Mouse (Mus musculus): ENCODE measurements around the gene Kcnh4. TPM values are rescaled to one million over a fixed set of nuclear protein-coding genes. Genes with fewer than 3 reads are reported as not detected.

Kcnh4 gene
- polyA plus RNA-seq, 1 experiment from 2014 or later, result 1.1 TPM

- no peaks in the 10 kb centered on the region for H3K36me3 ChIP-seq
- H3K4me1 ChIP-seq, result peaks cover 26% of the 10 kb centered on the region
- no peak overlapping the region for H3K4me3 ChIP-seq
- DNase-seq (ENCODE audit: low spot score), result no peak
- 73% methylated on average over 7 of the region's 7 CpGs for WGBS
- H3K9me3 ChIP-seq (replicated peaks), result no peaks in the 10 kb centered on the region
- no peak overlapping the region for H3K27ac ChIP-seq (replicated peaks)
- peaks cover 18% of the 10 kb centered on the region for H3K27me3 ChIP-seq (ENCODE audit: low read depth, poor library complexity, severe bottlenecking)
Observed at GRCm38 (mm10) chr11:100697921-100698320, 61.8 kb downstream of the Kcnh4 start.

- WGBS, result 33% methylated on average over 5 of the region's 5 CpGs
- Histone ChIP-seq H3K4me1 (peaks cover 21% of the 10 kb centered on the region), H3K27me3 (ENCODE audit: low read depth, poor library complexity, severe bottlenecking) (peaks cover 40% of the 10 kb centered on the region), H3K4me3 (no peak overlapping the region), H3K27ac (replicated peaks) (no peak overlapping the region), H3K36me3 (no peaks in the 10 kb centered on the region), H3K9me3 (replicated peaks) (no peaks in the 10 kb centered on the region)
- DNase-seq (ENCODE audit: low spot score), result peak; percentile 79
Observed at GRCm38 (mm10) chr11:100694926-100695325, 64.8 kb downstream of the Kcnh4 start.

- 35% methylated on average over 5 of the region's 5 CpGs for WGBS
- Histone ChIP-seq H3K4me3 (no peak overlapping the region), H3K4me1 (peaks cover 21% of the 10 kb centered on the region), H3K27ac (replicated peaks) (no peak overlapping the region), H3K36me3 (no peaks in the 10 kb centered on the region), H3K27me3 (ENCODE audit: low read depth, poor library complexity, severe bottlenecking) (peaks cover 42% of the 10 kb centered on the region), H3K9me3 (replicated peaks) (no peaks in the 10 kb centered on the region)
- DNase-seq (ENCODE audit: low spot score), result no peak
Observed at GRCm38 (mm10) chr11:100693154-100693553, 66.6 kb downstream of the Kcnh4 start.

GRCm38 (mm10) chr11:100692164-100692616 lies 67.6 kb downstream of the Kcnh4 start, which contains the start of gene Zfp385c:
Gene Zfp385c, minus strand, starts transcription at chr11:100692455.
- Histone ChIP-seq H3K9me3 (replicated peaks) (no peaks in the 10 kb centered on the region), H3K27me3 (ENCODE audit: low read depth, poor library complexity, severe bottlenecking) (peaks cover 42% of the 10 kb centered on the region), H3K4me1 (peaks cover 21% of the 10 kb centered on the region), H3K27ac (replicated peaks) (no peak within 1 kb of the TSS), H3K4me3 (peak within 1 kb of the TSS; percentile 50), H3K36me3 (no peaks in the 10 kb centered on the region)
- WGBS, result 1% methylated on average over 23 of the region's 23 CpGs
- DNase-seq (ENCODE audit: low spot score), result no peak

- no peaks in the 10 kb centered on the region for H3K9me3 ChIP-seq (replicated peaks)
- peaks cover 42% of the 10 kb centered on the region for H3K27me3 ChIP-seq (ENCODE audit: low read depth, poor library complexity, severe bottlenecking)
- H3K4me3 ChIP-seq, result no peak overlapping the region
- DNase-seq (ENCODE audit: low spot score), result no peak
- H3K4me1 ChIP-seq, result peaks cover 21% of the 10 kb centered on the region
- H3K36me3 ChIP-seq, result no peaks in the 10 kb centered on the region
- WGBS, result 81% methylated on average over 7 of the region's 7 CpGs
- no peak overlapping the region for H3K27ac ChIP-seq (replicated peaks)
Observed at GRCm38 (mm10) chr11:100690389-100690788, 69.4 kb downstream of the Kcnh4 start.

Other genes starting within 250 kb of the Kcnh4 start
- gene Acly, start 231.9 kb downstream of the Kcnh4 start, polyA plus RNA-seq (2016; fragmentation: Nextera tagmentation; extraction: Ambion mirVana), result 312 and 380 TPM in 2 replicates
- 1.9 and 2.3 TPM in 2 replicates for gene Ttc25, start 214.3 kb downstream of the Kcnh4 start, polyA plus RNA-seq (2016; fragmentation: Nextera tagmentation; extraction: Ambion mirVana)
- gene Cnp, start 185.0 kb downstream of the Kcnh4 start, polyA plus RNA-seq (2016; fragmentation: Nextera tagmentation; extraction: Ambion mirVana), result 17.7 and 22.6 TPM in 2 replicates
- gene Nkiras2, start 140.7 kb downstream of the Kcnh4 start, polyA plus RNA-seq (2016; fragmentation: Nextera tagmentation; extraction: Ambion mirVana), result 101 and 112 TPM in 2 replicates
- gene Dnajc7, start 139.8 kb downstream of the Kcnh4 start, polyA plus RNA-seq (2016; fragmentation: Nextera tagmentation; extraction: Ambion mirVana), result 268 and 304 TPM in 2 replicates
- gene Zfp385c, start 67.5 kb downstream of the Kcnh4 start, polyA plus RNA-seq (2016; fragmentation: Nextera tagmentation; extraction: Ambion mirVana), result 0.20 and 0.87 TPM in 2 replicates
- gene Dhx58, start 55.7 kb downstream of the Kcnh4 start, polyA plus RNA-seq (2016; fragmentation: Nextera tagmentation; extraction: Ambion mirVana), result 2.0 and 3.5 TPM in 2 replicates
- 66.6 and 72.2 TPM in 2 replicates for gene Kat2a, start 47.5 kb downstream of the Kcnh4 start, polyA plus RNA-seq (2016; fragmentation: Nextera tagmentation; extraction: Ambion mirVana)
- 0.26 and 0.29 TPM in 2 replicates for gene Hspb9, start 46.1 kb downstream of the Kcnh4 start, polyA plus RNA-seq (2016; fragmentation: Nextera tagmentation; extraction: Ambion mirVana)
- gene Rab5c, start 21.7 kb downstream of the Kcnh4 start, polyA plus RNA-seq (2016; fragmentation: Nextera tagmentation; extraction: Ambion mirVana), result 14.8 and 15.4 TPM in 2 replicates
- 0.26 TPM in 1 of 2 replicates, not detected in the other for gene Hcrt, start 3.0 kb upstream of the Kcnh4 start, polyA plus RNA-seq (2016; fragmentation: Nextera tagmentation; extraction: Ambion mirVana)
- gene Ghdc, start 11.0 kb upstream of the Kcnh4 start, polyA plus RNA-seq (2016; fragmentation: Nextera tagmentation; extraction: Ambion mirVana), result 3.9 and 4.4 TPM in 2 replicates
- gene Stat5b, start 90.8 kb upstream of the Kcnh4 start, polyA plus RNA-seq (2016; fragmentation: Nextera tagmentation; extraction: Ambion mirVana), result 15.0 and 15.9 TPM in 2 replicates
- 1.7 TPM in 2 replicates for gene Stat5a, start 99.4 kb upstream of the Kcnh4 start, polyA plus RNA-seq (2016; fragmentation: Nextera tagmentation; extraction: Ambion mirVana)
- 16.9 and 20.4 TPM in 2 replicates for gene Stat3, start 179.6 kb upstream of the Kcnh4 start, polyA plus RNA-seq (2016; fragmentation: Nextera tagmentation; extraction: Ambion mirVana)
- 16.7 and 21.8 TPM in 2 replicates for gene Cavin1, start 210.9 kb upstream of the Kcnh4 start, polyA plus RNA-seq (2016; fragmentation: Nextera tagmentation; extraction: Ambion mirVana)
- 33.9 and 43.9 TPM in 2 replicates for gene Atp6v0a1, start 249.5 kb upstream of the Kcnh4 start, polyA plus RNA-seq (2016; fragmentation: Nextera tagmentation; extraction: Ambion mirVana)